Mouse (Mus musculus) neutrophil, adult 5-6 weeks (primary cell): ENCODE results near the gene Gm17482. TPM values are rescaled to one million over a fixed set of nuclear protein-coding genes. Genes with fewer than 3 reads are reported as not detected.

Experiments used
- ATAC-seq: fragments of 151-379, 151-347 bp; 2 replicates; pipeline ENCODE4 v1.8.0; 2017; ENCODE audit warnings: mild to moderate bottlenecking, moderate TSS enrichment; ENCODE audit not compliant: insufficient number of reproducible peaks, poor library complexity, low FRiP score, severe bottlenecking; ENCODE audit errors: extremely low read depth
- total RNA-seq: library from RNA; stranded (forward); fragments of 200-1000 nt; gene quantifications from 2 replicates; pipeline ENCODE4 v1.2.3, GENCODE M21; 2017

The Gm17482 gene
- total RNA-seq, 1 experiment from 2014 or later: not detected

GRCm38 (mm10) chr6:115279639-115280038 lies 52.5 kb downstream of the Gm17482 start:
- ATAC-seq: no peak

- ATAC-seq: no peak
Observed at GRCm38 (mm10) chr6:115284153-115284552, 57.0 kb downstream of the Gm17482 start.

DNA sequence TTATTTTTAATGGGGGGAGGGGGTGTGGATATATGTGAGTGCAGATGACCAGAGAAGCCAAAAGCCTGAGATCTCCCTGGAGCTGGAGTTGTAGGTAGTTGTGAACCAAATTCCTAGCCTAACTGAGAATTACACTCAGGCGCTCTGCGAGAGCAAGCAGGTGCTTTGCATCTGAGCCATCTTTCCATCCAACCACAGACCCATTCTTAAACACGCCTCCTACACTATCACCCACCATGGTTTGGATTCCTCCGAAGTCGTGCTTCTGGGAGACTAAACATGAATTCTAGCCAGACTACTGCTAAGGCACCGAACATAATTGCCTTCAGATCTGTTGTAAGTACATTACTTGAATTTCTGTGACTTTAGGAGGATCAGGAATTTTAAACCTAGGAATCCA lies 59.3 kb downstream of the Gm17482 start:
- no peak for ATAC-seq

DNA sequence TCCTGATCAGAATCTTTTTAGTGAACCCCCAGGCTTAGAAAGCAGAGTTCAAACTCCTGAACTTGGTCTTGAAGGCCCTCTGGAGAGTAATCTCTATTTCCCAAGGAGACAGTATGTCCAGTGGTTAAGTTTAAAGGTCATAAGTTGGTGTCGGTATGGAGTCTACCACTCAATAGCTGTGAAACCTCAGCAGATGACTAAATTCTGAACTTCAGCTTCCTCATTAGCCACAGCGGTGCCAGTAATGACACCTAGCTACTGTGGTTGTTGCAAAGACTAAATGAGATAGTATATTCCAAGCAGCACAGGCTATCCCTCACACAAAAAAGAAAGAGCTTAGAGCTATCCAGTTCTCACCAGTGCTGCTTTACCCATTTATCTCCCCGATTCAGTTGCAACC lies 61.1 kb downstream of the Gm17482 start:
- no peak for ATAC-seq

DNA sequence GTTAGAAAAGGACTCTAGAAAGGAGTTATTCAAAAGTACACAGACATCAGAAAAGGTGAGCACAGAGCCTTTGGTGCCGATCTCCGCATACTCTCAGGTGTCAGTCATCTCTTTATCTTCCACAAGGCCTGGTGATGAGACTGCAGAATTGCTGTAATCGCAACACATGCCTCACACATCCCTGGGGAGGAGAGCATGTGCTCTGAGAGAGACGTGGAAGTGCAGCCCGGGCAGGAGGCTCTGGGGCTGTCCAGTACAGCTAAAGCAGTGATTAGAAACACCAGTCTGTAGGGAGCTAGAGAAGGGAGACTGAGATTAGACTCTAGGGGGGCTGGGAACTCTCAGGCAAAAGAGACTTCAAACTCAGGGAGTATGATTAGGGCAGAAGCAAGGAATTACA lies 63.4 kb downstream of the Gm17482 start:
- ATAC-seq: no peak

GRCm38 (mm10) chr6:115291068-115291467 lies 63.9 kb downstream of the Gm17482 start:
- ATAC-seq: no peak

GRCm38 (mm10) chr6:115291823-115292222 lies 64.7 kb downstream of the Gm17482 start:
- ATAC-seq: no peak

DNA sequence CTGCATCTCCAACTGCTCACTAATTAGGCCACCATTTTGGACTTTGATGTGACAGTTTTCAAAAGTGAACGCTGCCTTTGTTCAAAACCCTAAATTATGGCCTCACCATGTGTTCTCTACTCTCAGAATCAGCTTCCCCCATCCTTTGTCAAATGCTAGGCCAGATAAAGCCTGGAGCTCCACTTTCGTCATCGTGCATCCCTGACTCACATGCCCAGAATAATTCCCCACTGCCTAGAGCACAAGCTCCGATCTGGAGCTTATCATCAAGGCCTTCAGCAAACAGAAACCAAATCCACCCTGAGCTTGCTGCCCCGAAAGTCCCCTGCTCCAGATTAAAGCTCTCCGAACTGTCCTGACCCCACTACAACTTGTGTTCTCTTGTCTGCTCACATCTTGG lies 65.5 kb downstream of the Gm17482 start:
- ATAC-seq: no peak

DNA sequence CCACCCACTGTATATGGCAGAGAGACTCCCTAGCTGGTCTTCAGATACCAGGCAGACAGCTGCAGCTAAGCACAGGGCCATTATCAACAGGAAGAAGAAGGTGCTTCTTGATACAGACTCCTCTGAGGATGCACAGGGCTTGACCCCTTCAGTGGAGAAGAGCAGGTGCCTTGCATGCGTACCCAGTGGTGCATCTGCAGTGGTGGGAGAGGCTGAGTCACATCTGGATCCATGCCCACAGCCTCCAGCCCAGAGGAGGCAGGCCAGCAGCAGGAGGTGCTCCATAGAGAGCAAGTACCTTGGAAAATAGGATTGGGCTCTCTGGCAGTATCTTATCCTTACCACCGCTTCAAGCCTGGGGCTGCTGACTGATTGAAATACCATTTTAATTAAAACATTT lies 66.7 kb downstream of the Gm17482 start:
- ATAC-seq: no peak

- ATAC-seq: no peak
Observed at GRCm38 (mm10) chr6:115307134-115307533, 80.0 kb downstream of the Gm17482 start.

Other genes with a start within 250 kb of the Gm17482 start
- 18.9 and 33.6 TPM in 2 replicates for gene Tamm41, start 189.5 kb upstream of the Gm17482 start, total RNA-seq
- not detected in 2 replicates for gene Syn2, start 92.4 kb upstream of the Gm17482 start, total RNA-seq
- not detected in 2 replicates for gene Timp4, start 24.9 kb downstream of the Gm17482 start, total RNA-seq
- 0.61 and 0.93 TPM in 2 replicates for gene Pparg, start 133.6 kb downstream of the Gm17482 start, total RNA-seq